Mouse (Mus musculus): ENCODE data around the gene Gm10553.
"Not testable (repeated sequence)": the region's sequence is repeated elsewhere in the genome, so short reads cannot be mapped to it uniquely, and the experiment has no call there.

- TF ChIP-seq CTCF (IDR thresholded peaks at IDR 0.05; ENCODE audit: control insufficient read depth, insufficient read depth, insufficient read length); USF1 (IDR thresholded peaks at IDR 0.05; ENCODE audit: low read depth); MAX (IDR thresholded peaks at IDR 0.05): not testable (repeated sequence)
Measured at GRCm38 (mm10) chr1:85109753-85110152, 9.8 kb downstream of the Gm10553 start, which contains the start of gene A530032D15Rik.
